Mouse (Mus musculus): ENCODE measurements around the gene Ttll7. TPM values are rescaled to one million over a fixed set of nuclear protein-coding genes. Genes with fewer than 3 reads are reported as not detected.

Gene Ttll7
- polyA plus RNA-seq, 1 experiment from 2014 or later = 8.5 TPM

DNA sequence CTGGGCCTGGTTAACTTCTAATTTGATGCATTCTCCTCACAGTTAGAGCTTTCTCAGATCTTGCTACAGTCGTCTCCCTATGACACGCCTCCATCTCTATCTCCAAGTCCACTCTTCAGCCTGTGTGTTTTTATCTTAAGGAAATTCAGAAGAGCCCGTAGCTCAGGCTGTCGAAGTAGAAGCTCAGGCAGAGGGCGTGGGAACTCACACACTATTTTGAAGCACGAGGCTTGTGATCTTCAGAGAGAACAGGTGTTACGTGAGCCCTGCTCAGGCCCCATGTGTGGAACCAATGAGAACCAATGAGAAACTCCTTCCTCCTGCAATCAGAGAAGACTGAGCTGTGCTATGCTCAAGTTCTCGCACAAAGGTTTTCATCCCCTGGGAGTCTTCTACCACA lies 65.7 kb downstream of the Ttll7 start:
- Histone ChIP-seq H3K27me3 (no peaks in the 10 kb centered on the region), H3K27ac (replicated peaks) (no peak overlapping the region), H3K9me3 (no peaks in the 10 kb centered on the region)

DNA sequence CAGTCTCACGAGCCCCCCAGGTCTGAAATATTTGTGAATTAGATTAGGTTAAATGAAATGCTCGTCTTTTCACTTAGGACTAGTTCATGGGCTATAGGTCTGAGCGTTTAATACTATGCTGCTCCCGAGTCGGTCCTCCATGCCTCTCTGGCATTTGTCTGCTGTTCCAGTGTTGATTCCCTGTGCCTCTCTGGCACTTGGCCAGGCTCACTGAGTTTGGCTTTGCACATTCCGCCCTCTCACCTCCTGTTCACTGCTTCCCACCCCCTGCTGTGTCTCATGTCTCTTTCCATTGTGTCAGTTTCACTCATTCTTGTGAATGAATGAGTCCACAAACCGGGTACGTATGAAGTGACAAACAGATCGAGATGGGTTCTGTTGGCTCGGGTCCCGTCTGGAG lies 66.2 kb downstream of the Ttll7 start:
- H3K36me3 ChIP-seq = 0 out of 2 replicates have a peak, but pooled peaks cover 7% of the 10 kb centered on the region
- no peak overlapping the region for H3K9ac ChIP-seq (replicated peaks)
- H3K27ac ChIP-seq (replicated peaks) = no peak overlapping the region
- H3K27me3 ChIP-seq = no peaks in the 10 kb centered on the region
- H3K4me3 ChIP-seq = no peak overlapping the region
- peaks cover 5% of the 10 kb centered on the region; the same call in 1 of the 2 replicates for H3K4me1 ChIP-seq
- no peak for ATAC-seq (replicated peaks)
- WGBS = 65% methylated on average over 11 of the region's 11 CpGs
- H3K4me2 ChIP-seq (replicated peaks) = no peak overlapping the region
- no peaks in the 10 kb centered on the region for H3K9me3 ChIP-seq

More for the DNA sequence above, 65.7 kb downstream of the Ttll7 start:
- ATAC-seq (replicated peaks) = no peak
- peaks cover 5% of the 10 kb centered on the region; the same call in 1 of the 2 replicates for H3K4me1 ChIP-seq
- H3K4me3 ChIP-seq = no peak overlapping the region
- H3K4me2 ChIP-seq (replicated peaks) = no peak overlapping the region
- H3K9ac ChIP-seq (replicated peaks) = no peak overlapping the region
- 0 out of 2 replicates have a peak, but pooled peaks cover 7% of the 10 kb centered on the region for H3K36me3 ChIP-seq
- 79% methylated on average over 8 of the region's 8 CpGs for WGBS

DNA sequence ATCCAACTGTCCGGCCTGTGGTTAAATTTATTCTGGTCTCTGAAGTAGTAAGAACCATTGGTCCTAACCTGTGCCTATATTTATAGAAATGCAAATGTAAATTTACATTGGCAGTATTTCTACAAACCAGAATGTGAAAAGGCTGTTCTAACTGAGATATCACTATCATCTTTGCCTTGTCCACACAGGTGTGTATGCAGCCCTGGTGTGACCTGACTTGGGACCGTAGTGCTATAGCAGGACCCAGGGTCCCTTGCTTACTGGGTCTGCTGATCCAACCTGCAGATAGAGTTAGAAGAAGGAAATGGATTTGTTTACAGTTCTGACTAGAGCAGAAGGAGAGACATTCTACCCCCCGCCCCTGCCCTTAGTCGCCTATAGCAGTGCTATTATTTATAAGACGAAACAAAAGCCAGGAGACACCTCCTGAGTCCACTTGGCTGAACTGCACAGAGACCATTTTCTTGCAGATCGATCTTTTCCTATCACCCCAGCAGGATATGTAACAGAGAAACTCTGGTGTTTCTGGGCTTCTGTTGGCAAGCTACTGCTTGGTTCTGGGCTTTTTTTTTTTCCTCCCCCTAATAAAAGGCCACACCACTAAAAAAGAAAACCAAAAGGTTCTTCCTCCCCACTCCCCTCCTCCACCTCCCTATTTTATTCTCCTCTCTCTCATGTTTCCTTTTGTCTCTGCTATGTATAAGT lies 75.3 kb downstream of the Ttll7 start:
- Histone ChIP-seq H3K4me1 (no peaks in the 10 kb centered on the region), H3K27ac (replicated peaks) (no peak overlapping the region), H3K4me3 (no peak overlapping the region), H3K9me3 (no peaks in the 10 kb centered on the region), H3K27me3 (no peaks in the 10 kb centered on the region), H3K36me3 (peaks cover 9% of the 10 kb centered on the region; the same call in 1 of the 2 replicates), H3K9ac (replicated peaks) (no peak overlapping the region), H3K4me2 (replicated peaks) (no peak overlapping the region)
- WGBS = 87% methylated on average over 6 of the region's 6 CpGs
- no peak for ATAC-seq (replicated peaks)

DNA sequence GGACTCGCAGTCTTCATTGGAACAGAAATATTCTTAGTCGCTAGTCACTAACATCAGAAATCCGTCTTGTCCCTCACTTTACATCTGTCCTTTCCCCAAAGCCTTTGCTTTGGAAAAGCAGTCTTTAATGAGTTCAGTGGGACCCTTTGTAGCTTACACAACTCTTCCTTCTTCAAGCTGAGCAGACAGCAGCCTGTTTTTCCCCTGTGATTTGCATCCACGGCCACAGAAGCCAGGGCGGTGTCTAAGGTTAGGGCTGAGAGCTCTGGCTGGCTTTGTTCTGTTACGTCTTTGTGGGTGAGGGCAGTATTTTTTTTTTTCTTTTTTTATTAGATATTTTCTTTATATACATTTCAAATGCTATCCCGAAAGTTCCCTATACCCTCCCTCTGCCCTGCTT lies 76.0 kb downstream of the Ttll7 start:
- no peak overlapping the region for H3K4me3 ChIP-seq
- H3K4me1 ChIP-seq = no peaks in the 10 kb centered on the region
- H3K27ac ChIP-seq (replicated peaks) = no peak overlapping the region
- ATAC-seq (replicated peaks) = no peak
- H3K27me3 ChIP-seq = no peaks in the 10 kb centered on the region
- no peak overlapping the region for H3K4me2 ChIP-seq (replicated peaks)
- H3K9ac ChIP-seq (replicated peaks) = no peak overlapping the region
- H3K36me3 ChIP-seq = peaks cover 9% of the 10 kb centered on the region; the same call in 1 of the 2 replicates
- WGBS = 90% methylated on average over 7 of the region's 7 CpGs
- no peaks in the 10 kb centered on the region for H3K9me3 ChIP-seq

DNA sequence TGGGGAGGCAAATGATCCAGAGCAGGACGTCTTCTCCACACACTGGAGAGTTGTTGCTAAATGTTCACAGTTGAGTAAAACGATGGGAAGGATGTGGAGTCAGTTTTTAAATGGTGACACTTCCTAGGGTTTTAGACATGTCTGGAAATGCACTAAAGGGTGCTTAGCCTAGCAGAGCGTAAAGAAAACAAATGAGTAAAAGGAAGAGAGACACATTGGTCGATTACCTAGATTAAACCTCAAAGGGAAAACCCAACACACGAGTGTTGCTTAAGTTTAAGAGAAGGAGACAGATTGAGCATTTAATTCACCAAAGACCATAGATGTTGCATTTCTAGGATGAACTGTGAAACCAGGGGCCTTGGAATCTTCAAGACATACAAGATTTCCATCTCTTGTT lies 76.8 kb downstream of the Ttll7 start:
- peaks cover 9% of the 10 kb centered on the region; the same call in 1 of the 2 replicates for H3K36me3 ChIP-seq
- WGBS = 76% methylated on average over 5 of the region's 5 CpGs
- H3K27ac ChIP-seq (replicated peaks) = no peak overlapping the region
- H3K9me3 ChIP-seq = no peaks in the 10 kb centered on the region
- no peak overlapping the region for H3K4me3 ChIP-seq
- no peaks in the 10 kb centered on the region for H3K27me3 ChIP-seq
- no peak overlapping the region for H3K4me2 ChIP-seq (replicated peaks)
- H3K9ac ChIP-seq (replicated peaks) = no peak overlapping the region
- ATAC-seq (replicated peaks) = no peak
- H3K4me1 ChIP-seq = no peaks in the 10 kb centered on the region

DNA sequence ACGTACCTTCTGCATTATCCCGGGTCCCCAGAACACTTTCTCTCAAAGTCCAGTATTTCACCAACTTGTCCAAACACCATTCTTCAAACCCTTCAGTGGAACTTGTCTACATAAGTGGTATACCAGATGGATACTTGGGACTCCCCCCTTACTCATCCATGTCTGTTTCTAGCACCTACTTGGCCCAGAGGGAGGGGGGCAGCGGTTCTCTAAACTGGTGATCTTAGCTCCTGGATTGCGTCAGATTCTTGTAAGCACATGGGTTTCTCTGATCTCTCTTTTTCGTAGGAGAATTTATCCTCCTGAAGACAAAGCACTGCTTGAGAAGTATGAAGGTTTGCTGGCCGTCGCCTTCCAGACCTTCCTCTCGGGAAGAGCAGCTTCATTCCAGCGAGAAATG lies 79.0 kb downstream of the Ttll7 start:
- Histone ChIP-seq H3K4me2 (replicated peaks) (no peak overlapping the region), H3K27me3 (no peaks in the 10 kb centered on the region), H3K36me3 (peaks cover 23% of the 10 kb centered on the region; the same call in 1 of the 2 replicates), H3K9ac (replicated peaks) (no peak overlapping the region), H3K4me1 (no peaks in the 10 kb centered on the region), H3K9me3 (no peaks in the 10 kb centered on the region), H3K4me3 (no peak overlapping the region), H3K27ac (replicated peaks) (no peak overlapping the region)
- WGBS = 95% methylated on average over 9 of the region's 9 CpGs
- no peak for ATAC-seq (replicated peaks)

DNA sequence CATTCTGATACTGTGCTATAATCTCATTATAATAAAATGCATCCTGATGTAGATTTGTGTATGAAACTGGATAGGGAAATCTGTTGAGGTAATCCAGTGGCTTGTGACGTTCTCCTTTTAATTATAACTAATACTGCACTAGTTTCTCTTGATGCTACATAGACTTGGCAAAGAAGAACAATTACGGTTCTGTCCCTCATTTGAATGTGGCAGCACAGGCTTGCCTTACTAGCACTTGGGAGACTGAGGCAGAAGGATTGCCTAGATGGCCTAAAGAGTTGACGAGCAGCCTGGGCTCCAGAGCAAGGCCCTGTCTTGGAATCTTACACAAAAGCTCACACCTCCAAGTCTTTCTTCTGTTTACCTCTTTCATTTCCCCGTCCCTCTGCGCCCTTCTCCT lies 80.3 kb downstream of the Ttll7 start:
- Histone ChIP-seq H3K9me3 (no peaks in the 10 kb centered on the region), H3K4me2 (replicated peaks) (no peak overlapping the region)

DNA sequence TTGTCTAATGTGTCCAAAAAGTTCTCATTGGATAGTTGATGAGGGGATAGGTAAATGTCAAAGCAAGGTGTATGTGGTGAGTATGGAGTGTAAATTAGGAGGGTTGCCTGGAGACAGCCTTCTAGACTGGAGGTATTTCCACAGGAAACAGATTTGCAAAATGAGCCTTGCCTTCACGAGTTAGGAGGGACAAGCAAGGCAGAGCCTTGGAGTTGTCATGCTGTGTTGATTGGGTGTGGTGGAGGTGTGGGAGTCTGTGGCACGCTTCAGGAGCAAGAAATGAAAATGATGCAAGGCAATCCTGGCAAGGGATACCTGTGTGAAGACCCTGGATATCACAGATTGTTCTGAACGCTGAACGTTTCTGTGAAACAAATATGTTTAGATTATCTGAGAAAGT lies 84.7 kb downstream of the Ttll7 start:
- Histone ChIP-seq H3K36me3 (peaks cover 19% of the 10 kb centered on the region; the same call in 1 of the 2 replicates), H3K4me2 (replicated peaks) (no peak overlapping the region), H3K9me3 (no peaks in the 10 kb centered on the region), H3K27ac (replicated peaks) (no peak overlapping the region), H3K4me1 (no peaks in the 10 kb centered on the region; the same call in 1 of the 2 replicates), H3K4me3 (no peak overlapping the region), H3K9ac (replicated peaks) (no peak overlapping the region), H3K27me3 (no peaks in the 10 kb centered on the region)
- WGBS = 87% methylated on average over 4 of the region's 4 CpGs
- no peak for ATAC-seq (replicated peaks)

More for the DNA sequence above, 80.3 kb downstream of the Ttll7 start:
- 83% methylated on average over 5 of the region's 5 CpGs for WGBS
- ATAC-seq (replicated peaks) = no peak
- H3K4me3 ChIP-seq = no peak overlapping the region
- H3K27me3 ChIP-seq = no peaks in the 10 kb centered on the region
- H3K27ac ChIP-seq (replicated peaks) = no peak overlapping the region
- H3K36me3 ChIP-seq = peaks cover 25% of the 10 kb centered on the region; the same call in 1 of the 2 replicates
- no peak overlapping the region for H3K9ac ChIP-seq (replicated peaks)
- no peaks in the 10 kb centered on the region for H3K4me1 ChIP-seq

DNA sequence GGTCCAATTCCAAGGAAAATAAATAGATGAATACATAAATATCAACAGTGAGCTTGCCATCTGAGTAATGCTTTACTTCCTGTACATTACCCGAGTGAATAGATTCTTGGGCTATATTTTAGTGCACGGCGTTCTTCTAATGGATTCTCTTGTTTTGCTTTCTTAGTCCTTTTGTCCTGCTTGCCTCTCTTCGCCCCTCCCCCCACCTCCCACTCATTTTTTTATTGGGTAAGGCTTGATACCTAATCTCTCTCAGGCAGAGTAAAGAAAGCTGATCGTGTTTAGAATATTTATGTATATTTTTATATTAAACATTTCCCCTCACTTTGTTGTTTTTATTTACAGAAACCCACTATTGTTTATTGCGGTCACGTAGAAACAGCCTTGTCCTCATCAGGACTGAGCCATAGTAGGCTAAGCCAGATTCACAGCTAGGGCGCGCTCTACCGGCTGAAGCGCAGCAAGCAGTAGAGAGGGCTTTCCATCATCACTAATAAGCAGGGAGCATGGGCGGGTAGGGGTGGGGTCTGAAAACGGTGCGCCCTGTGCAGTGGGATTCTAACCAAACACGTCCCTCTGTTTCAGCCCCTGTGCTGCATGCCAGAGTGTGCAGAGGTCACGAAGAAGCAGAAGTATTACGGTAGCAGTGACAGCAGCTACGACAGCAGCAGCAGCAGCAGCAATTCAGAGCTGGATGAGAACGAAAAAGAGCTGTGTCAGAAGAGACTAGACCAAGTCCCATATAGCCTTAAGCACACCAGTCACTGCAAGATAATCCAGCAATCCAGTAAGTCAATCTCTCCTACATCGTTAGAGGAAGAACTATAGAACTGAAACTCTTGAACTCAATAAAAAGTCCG lies 87.5 kb downstream of the Ttll7 start:
- Histone ChIP-seq H3K27ac (replicated peaks) (no peak overlapping the region), H3K4me2 (replicated peaks) (peak overlapping the region; percentile 14; the same call in 1 of the 2 replicates), H3K36me3 (peaks cover 12% of the 10 kb centered on the region; the same call in 1 of the 2 replicates), H3K4me3 (no peak overlapping the region), H3K9me3 (no peaks in the 10 kb centered on the region), H3K9ac (replicated peaks) (no peak overlapping the region), H3K27me3 (no peaks in the 10 kb centered on the region), H3K4me1 (no peaks in the 10 kb centered on the region; the same call in 1 of the 2 replicates)
- 19% methylated on average over 21 of the region's 21 CpGs for WGBS
- peak; percentile 97 for ATAC-seq (replicated peaks)

DNA sequence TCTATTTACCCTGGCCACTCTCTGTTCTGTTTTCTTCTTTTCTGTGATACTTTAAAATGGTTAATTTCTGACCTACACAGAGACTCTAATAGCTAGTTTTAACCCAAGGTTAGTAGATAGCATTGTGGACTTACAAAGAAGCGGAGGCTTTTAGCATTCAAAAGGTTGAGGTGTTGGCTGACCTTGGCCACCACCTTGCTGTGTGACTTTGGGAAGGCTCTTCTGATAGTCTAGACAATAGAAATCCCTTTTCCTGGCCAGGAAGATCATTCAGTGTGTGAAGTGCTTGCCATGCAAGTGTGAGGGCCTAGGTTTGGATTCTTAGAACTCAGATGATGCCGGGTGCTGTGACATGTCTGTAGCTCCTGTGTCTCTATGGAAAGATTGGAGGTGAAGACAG lies 90.9 kb downstream of the Ttll7 start:
- H3K27me3 ChIP-seq = no peaks in the 10 kb centered on the region
- H3K4me3 ChIP-seq = no peak overlapping the region
- no peak overlapping the region for H3K27ac ChIP-seq (replicated peaks)
- 91% methylated on average over 2 of the region's 2 CpGs for WGBS
- no peak for ATAC-seq (replicated peaks)
- H3K9me3 ChIP-seq = no peaks in the 10 kb centered on the region
- H3K4me2 ChIP-seq (replicated peaks) = no peak overlapping the region
- H3K4me1 ChIP-seq = no peaks in the 10 kb centered on the region; the same call in 1 of the 2 replicates
- H3K36me3 ChIP-seq = no peaks in the 10 kb centered on the region
- H3K9ac ChIP-seq (replicated peaks) = no peak overlapping the region

DNA sequence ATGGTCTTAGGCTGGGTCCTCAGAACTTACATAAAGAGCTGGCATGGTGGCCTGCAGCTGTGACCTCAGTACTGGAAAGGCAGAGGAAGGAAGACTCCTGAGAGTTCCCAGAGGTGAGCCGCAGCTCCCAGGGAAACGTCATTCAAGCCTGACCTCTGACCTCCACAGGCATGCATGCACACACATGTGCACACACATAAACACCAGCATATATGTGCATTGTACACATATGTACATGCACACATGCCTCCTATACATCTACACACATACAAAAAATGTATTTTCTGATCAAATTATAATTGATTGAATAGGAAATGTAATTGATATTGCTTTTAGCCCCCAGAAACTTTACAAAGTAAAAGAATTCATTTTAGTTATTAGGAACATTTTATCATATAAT lies 93.2 kb downstream of the Ttll7 start:
- no peaks in the 10 kb centered on the region for H3K36me3 ChIP-seq
- H3K4me3 ChIP-seq = no peak overlapping the region
- no peak overlapping the region for H3K9ac ChIP-seq (replicated peaks)
- ATAC-seq (replicated peaks) = peak; percentile 70
- no peak overlapping the region for H3K27ac ChIP-seq (replicated peaks)
- H3K27me3 ChIP-seq = no peaks in the 10 kb centered on the region
- H3K4me1 ChIP-seq = no peaks in the 10 kb centered on the region
- no peaks in the 10 kb centered on the region for H3K9me3 ChIP-seq
- 61% methylated on average over 2 of the region's 2 CpGs for WGBS
- no peak overlapping the region for H3K4me2 ChIP-seq (replicated peaks)

DNA sequence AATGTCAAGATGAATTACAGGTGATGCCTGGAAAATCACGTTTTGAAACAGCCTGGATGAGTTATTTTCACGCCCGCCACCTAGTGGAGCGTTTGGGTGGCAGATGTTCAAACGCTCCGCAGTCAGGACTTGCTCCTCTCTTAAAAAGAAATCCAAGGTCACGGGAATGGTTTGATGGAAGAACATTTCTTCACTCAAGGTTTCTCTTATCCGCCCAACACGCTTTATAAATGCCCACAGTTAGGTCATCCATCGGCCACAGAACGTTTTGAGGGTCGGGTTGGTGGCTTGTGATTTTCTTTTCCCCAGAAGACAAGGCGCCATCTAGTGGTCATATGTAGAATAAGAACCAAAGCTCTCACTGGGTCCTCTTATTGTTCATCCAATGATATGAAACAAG lies 93.7 kb downstream of the Ttll7 start:
- peak overlapping the region; percentile 60 for H3K4me2 ChIP-seq (replicated peaks)
- H3K27me3 ChIP-seq = no peaks in the 10 kb centered on the region
- ATAC-seq (replicated peaks) = peak; percentile 78
- H3K36me3 ChIP-seq = no peaks in the 10 kb centered on the region
- H3K9me3 ChIP-seq = no peaks in the 10 kb centered on the region
- peak overlapping the region; percentile 48 for H3K4me3 ChIP-seq
- 1% methylated on average over 13 of the region's 13 CpGs for WGBS
- H3K9ac ChIP-seq (replicated peaks) = peak overlapping the region; percentile 55
- peak overlapping the region; percentile 48; the same call in 1 of the 2 replicates for H3K27ac ChIP-seq (replicated peaks)
- no peaks in the 10 kb centered on the region for H3K4me1 ChIP-seq

Measured in forebrain, embryonic 15.5 days (tissue).